In the genomic region with DNA sequence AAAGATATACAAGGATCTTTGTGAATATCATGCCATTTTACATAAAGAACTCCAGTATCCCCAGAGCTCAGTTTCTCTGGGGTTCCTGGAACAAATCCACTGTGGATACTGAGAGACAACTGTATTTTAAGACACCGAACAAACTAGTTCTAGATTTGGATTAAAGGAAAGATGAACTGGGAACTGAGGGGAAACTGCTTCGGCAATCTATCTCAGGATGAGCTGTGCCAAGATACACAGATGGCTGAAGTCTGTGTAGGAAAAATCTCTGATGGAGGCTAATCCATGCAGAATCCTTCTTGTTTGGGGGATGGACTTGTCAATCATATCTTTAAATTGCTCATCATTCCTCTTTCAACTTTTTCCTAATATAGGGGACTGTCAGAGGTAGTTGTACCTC, we compare ENCODE assay signal across 25 mouse cellular contexts.
DNase-seq lines count a peak whose midpoint lies in the region; ATAC-seq lines count a peak whose summit lies in the region.
"Had no signal": no experiment of that assay in that cellular context is flagged by ENCODE, and none has a peak within 500 bp of the region (broad histone marks: within the 10 kb centered on the region; RNA-seq: fewer than 3 reads in every experiment).

No protein-coding gene starts in this region.

- no peaks in the 10 kb centered on the region for H3K4me1 ChIP-seq in forebrain, embryonic 14.5 days (ENCODE audit: control insufficient read depth, insufficient read depth, low read length)
- H3K4me1 ChIP-seq in forebrain, embryonic 10.5 days: no peaks in the 10 kb centered on the region
- H3K4me1 ChIP-seq: embryonic facial prominence, embryonic 15.5 days; heart, embryonic 10.5 days; hindbrain, embryonic 12.5 days had no signal

- H3K36me3 ChIP-seq in forebrain, embryonic 14.5 days (ENCODE audit: control insufficient read depth, insufficient read depth, low read length): no peaks in the 10 kb centered on the region
- no peaks in the 10 kb centered on the region for H3K36me3 ChIP-seq in forebrain, embryonic 10.5 days (replicated peaks)
- H3K36me3 ChIP-seq: embryonic facial prominence, embryonic 15.5 days; heart, embryonic 10.5 days; hindbrain, embryonic 12.5 days had no signal

- no peak overlapping the region for H3K4me3 ChIP-seq in forebrain, embryonic 14.5 days (ENCODE audit: low read depth, low read length)
- H3K4me3 ChIP-seq in forebrain, embryonic 10.5 days: no peak overlapping the region
- H3K4me3 ChIP-seq: embryonic facial prominence, embryonic 15.5 days; erythroblast, embryonic 14.5 days; heart, embryonic 10.5 days; hindbrain, embryonic 12.5 days had no signal

- no peak overlapping the region for H3K4me2 ChIP-seq in forebrain, embryonic 14.5 days (ENCODE audit: low read length)
- H3K4me2 ChIP-seq: embryonic facial prominence, embryonic 15.5 days; hindbrain, embryonic 12.5 days had no signal

- no peak overlapping the region for H3K9ac ChIP-seq in forebrain, embryonic 14.5 days (ENCODE audit: low read length)
- H3K9ac ChIP-seq: embryonic facial prominence, embryonic 15.5 days; hindbrain, embryonic 12.5 days had no signal

- H3K27ac ChIP-seq in forebrain, embryonic 14.5 days (ENCODE audit: low read depth, low read length): no peak overlapping the region
- no peak overlapping the region for H3K27ac ChIP-seq in forebrain, embryonic 10.5 days
- H3K27ac ChIP-seq: embryonic facial prominence, embryonic 15.5 days; heart, embryonic 10.5 days; hindbrain, embryonic 12.5 days had no signal

- peak; percentile 47 for DNase-seq in forebrain, embryonic 14.5 days (ENCODE audit: low spot score)
- DNase-seq in forebrain, embryonic 10.5 days (ENCODE audit: extremely low spot score, low spot score): no peak
- peak; percentile 58 to 81 for DNase-seq in layer of hippocampus, adult 18-20 months (ENCODE audit: low spot score in 2 of 2)
- DNase-seq in layer of hippocampus, postnatal 10 days (ENCODE audit: low spot score in 2 of 2): no peak
- peak; percentile 74 for DNase-seq in brain, adult 2 months (ENCODE audit: low read depth, low spot score)
- peak; percentile 48 to 49 for DNase-seq in layer of hippocampus, adult 8-10 months (ENCODE audit: low spot score in 2 of 2)
- no peak for DNase-seq in left cerebral cortex, adult 18-20 months (ENCODE audit: low spot score in 2 of 2)
- DNase-seq in kidney, postnatal 10 days: no peak
- DNase-seq: adrenal gland, postnatal 25 days; cerebellum, adult 11-12 months; cerebellum, adult 9-10 months; embryo, embryonic 11 days; gastrocnemius, postnatal 10 days; heart, adult 18-20 months; heart, postnatal 10 days; heart, postnatal 4 days had no signal

- WGBS in forebrain, embryonic 14.5 days: 72% methylated on average over 2 of the region's 2 CpGs
- 93% methylated on average over 2 of the region's 2 CpGs for WGBS in forebrain, embryonic 10.5 days

- H3K27me3 ChIP-seq in forebrain, embryonic 14.5 days (replicated peaks; ENCODE audit: control insufficient read depth, insufficient read depth, low read length): no peaks in the 10 kb centered on the region
- H3K27me3 ChIP-seq in forebrain, embryonic 10.5 days (ENCODE audit: poor library complexity, severe bottlenecking): no peaks in the 10 kb centered on the region
- H3K27me3 ChIP-seq: CH12.LX; embryonic facial prominence, embryonic 15.5 days; hindbrain, embryonic 12.5 days had no signal

- no peak for ATAC-seq in forebrain, embryonic 14.5 days
- ATAC-seq: activated CD4-positive, CD25-positive, alpha-beta regulatory T cell, adult 4 months; hindbrain, embryonic 16.5 days; inflammation-experienced regulatory T-cells, adult 6 months; Patski had no signal

- no peaks in the 10 kb centered on the region for H3K9me3 ChIP-seq in forebrain, embryonic 14.5 days (replicated peaks; ENCODE audit: control insufficient read depth, low read length)
- no peaks in the 10 kb centered on the region for H3K9me3 ChIP-seq in forebrain, embryonic 10.5 days
- H3K9me3 ChIP-seq: embryonic facial prominence, embryonic 15.5 days; heart, embryonic 10.5 days; hindbrain, embryonic 12.5 days had no signal

Comparison
In these comparisons a context has a peak if more than half of its experiments do, and no peak if none do; other contexts are left out.
1. DNase-seq: peak in forebrain, embryonic 14.5 days (single experiment), layer of hippocampus, adult 18-20 months (2 of 2), brain, adult 2 months (single experiment) and layer of hippocampus, adult 8-10 months (2 of 2); none in forebrain, embryonic 10.5 days (single experiment), layer of hippocampus, postnatal 10 days (0 of 2), left cerebral cortex, adult 18-20 months (0 of 2) and kidney, postnatal 10 days (single experiment).